Mouse (Mus musculus) hindbrain, embryonic 11.5 days (tissue): Measurements from ENCODE around the gene Gm20547. TPM values are rescaled to one million over a fixed set of nuclear protein-coding genes. Genes with fewer than 3 reads are reported as not detected.
"Not testable (repeated sequence)": the region's sequence is repeated elsewhere in the genome, so short reads cannot be mapped to it uniquely, and the experiment has no call there.

Experiments used
- ATAC-seq: fragments of 200-750 bp; cut with Nextera tagmentation; 2 replicates; pipeline ENCODE4 v1.8.0; 2017; ENCODE audit warnings: mild to moderate bottlenecking, moderate TSS enrichment, moderate library complexity; ENCODE audit not compliant: low FRiP score
- DNase-seq: peaks from one replicate; pipeline ENCODE4 v3.0.0-alpha.2; 2015; ENCODE audit warnings: low spot score
- H3K27ac ChIP-seq: fragments of 300-500 bp; sonication (generic); 2 replicates; pipeline ENCODE4 v1.5.1; 2014; ENCODE audit warnings: mild to moderate bottlenecking, low read depth, low read length
- H3K27me3 ChIP-seq: fragments of 300-500 bp; sonication (generic); 2 replicates; pipeline ENCODE4 v1.6.1; 2014; ENCODE audit warnings: mild to moderate bottlenecking, low read length, moderate library complexity, mixed read lengths; ENCODE audit not compliant: control insufficient read depth, insufficient read depth
- H3K36me3 ChIP-seq: fragments of 300-500 bp; sonication (generic); 2 replicates; pipeline ENCODE4 v1.6.1; 2014; ENCODE audit warnings: mild to moderate bottlenecking, low read length, moderate library complexity, mixed read lengths; ENCODE audit not compliant: control insufficient read depth, insufficient read depth
- H3K4me1 ChIP-seq: fragments of 300-500 bp; sonication (generic); replicated peaks from 2 replicates; pipeline ENCODE4 v1.6.1; 2014; ENCODE audit warnings: low read length, mixed read lengths; ENCODE audit not compliant: control insufficient read depth, insufficient read depth
- H3K4me2 ChIP-seq: fragments of 300-500 bp; sonication (generic); replicated peaks from 2 replicates; pipeline ENCODE4 v1.6.1; 2014; ENCODE audit warnings: mild to moderate bottlenecking, low read depth, low read length
- H3K4me3 ChIP-seq: fragments of 300-500 bp; sonication (generic); 2 replicates; pipeline ENCODE4 v1.5.1; 2014; ENCODE audit warnings: low read depth, low read length
- H3K9ac ChIP-seq: fragments of 300-500 bp; sonication (generic); 2 replicates; pipeline ENCODE4 v1.6.1; 2014; ENCODE audit warnings: low read depth, low read length
- H3K9me3 ChIP-seq: fragments of 300-500 bp; sonication (generic); 2 replicates; pipeline ENCODE4 v1.6.1; 2016; ENCODE audit warnings: low read length; ENCODE audit not compliant: control insufficient read depth
- WGBS: fragments of 180-500 bp; shearing (Covaris S2); extraction: QIAGEN DNeasy Blood & Tissue Kit; methylation state at CpG from one replicate; pipeline ENCODE4 v1.1.7; 2014; 5-methylcytosine and 5-hydroxymethylcytosine counted together
- polyA plus RNA-seq: library from polyadenylated mRNA; unstranded; fragments of >200 nt; fragmentation: Nextera tagmentation; extraction: Ambion mirVana; gene quantifications from 2 replicates; pipeline ENCODE4 v1.2.1, GENCODE M21; 2014

The Gm20547 gene
- polyA plus RNA-seq, 1 experiment from 2014 or later = not detected

DNA sequence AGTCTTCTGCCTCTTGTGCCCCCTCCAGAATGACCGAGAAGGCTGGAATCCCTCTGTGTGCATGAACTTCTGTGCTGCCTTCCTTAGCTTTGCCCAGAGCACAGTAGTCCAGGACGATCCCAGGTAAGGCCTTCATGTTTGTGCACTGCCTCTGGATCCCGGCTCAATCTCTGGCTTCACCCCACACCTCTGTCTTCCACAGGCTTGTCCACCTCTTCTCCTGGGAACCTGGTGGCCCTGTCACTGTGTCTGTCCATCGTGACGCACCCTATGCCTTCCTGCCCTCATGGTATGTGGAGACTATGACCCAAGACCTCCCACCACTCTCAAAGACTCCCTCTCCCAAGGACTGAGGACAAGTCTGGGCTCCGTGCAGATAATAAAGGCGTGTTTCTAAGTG is 43.1 kb downstream of the Gm20547 start:
- Histone ChIP-seq H3K9ac (no peak overlapping the region), H3K4me2 (no peak overlapping the region), H3K36me3 (peaks cover 12% of the 10 kb centered on the region; the same call in 1 of the 2 replicates), H3K27me3 (no peaks in the 10 kb centered on the region), H3K27ac (no peak overlapping the region), H3K4me3 (no peak overlapping the region), H3K9me3 (no peaks in the 10 kb centered on the region), H3K4me1 (peaks cover 14% of the 10 kb centered on the region)
- 92% methylated on average over 7 of the region's 7 CpGs for WGBS
- DNase-seq = no peak
- ATAC-seq = no peak

DNA sequence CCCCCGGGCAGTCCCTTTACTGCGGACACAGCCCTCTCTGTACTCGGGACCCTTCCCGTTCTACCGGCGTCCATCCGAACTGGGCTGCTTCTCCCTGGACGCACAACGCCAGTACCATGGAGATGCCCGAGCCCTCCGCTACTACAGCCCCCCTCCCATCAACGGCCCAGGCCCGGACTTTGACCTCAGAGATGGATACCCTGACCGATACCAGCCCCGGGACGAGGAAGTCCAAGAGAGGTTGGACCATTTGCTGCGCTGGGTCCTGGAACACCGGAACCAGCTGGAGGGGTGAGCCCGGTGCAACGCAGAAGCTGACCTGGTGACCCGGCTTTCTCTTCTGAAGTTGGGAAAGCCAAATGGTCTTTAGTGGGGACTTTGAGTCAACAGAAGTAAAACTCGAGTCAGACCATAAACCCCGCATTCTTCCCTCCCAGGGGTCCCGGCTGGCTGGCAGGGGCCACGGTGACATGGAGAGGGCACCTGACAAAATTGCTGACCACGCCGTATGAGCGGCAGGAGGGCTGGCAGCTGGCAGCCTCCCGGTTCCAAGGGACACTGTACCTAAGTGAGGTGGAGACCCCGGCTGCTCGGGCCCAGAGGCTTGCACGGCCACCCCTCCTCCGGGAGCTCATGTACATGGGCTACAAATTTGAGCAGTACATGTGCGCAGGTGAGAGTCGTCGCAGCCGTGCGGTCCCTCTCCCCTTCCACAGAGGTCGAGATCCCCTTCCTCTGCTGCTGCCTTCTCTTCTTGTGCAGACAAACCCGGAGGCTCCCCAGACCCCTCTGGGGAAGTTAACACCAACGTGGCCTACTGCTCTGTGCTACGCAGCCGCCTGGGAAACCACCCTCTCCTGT is 44.1 kb downstream of the Gm20547 start:
- no peaks in the 10 kb centered on the region for H3K9me3 ChIP-seq
- peaks cover 12% of the 10 kb centered on the region; the same call in 1 of the 2 replicates for H3K36me3 ChIP-seq
- peak overlapping the region; percentile 74 for H3K4me3 ChIP-seq
- peaks cover 14% of the 10 kb centered on the region for H3K4me1 ChIP-seq
- H3K27ac ChIP-seq = no peak overlapping the region
- peak overlapping the region; percentile 72 for H3K9ac ChIP-seq
- no peaks in the 10 kb centered on the region for H3K27me3 ChIP-seq
- H3K4me2 ChIP-seq = peak overlapping the region; percentile 81
- peak; percentile 25 for ATAC-seq
- WGBS = 42% methylated on average over 43 of the region's 43 CpGs
- DNase-seq = no peak

DNA sequence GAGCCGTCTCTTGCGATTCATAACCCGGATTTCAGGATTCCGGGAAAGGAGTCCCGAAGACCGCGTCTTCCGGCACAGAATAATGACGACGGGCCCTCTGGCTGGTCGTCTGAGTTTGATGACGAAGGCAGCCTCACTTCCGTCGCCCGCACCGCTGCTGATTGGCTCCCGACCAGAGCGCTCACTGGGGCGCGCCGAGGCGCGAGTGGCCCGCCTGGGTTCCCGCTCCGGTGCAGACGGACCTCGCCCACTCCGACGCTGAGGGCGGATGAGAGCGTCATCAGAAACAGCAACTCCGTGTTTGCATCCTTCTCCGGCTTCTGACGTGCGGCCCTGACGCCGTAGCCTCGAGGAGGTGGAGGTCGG is 45.0 kb downstream of the Gm20547 start, which contains the start of the genes Stk19 and Dxo:
TSS of gene Stk19 (minus strand) at position 90 of the 366 bp plus-strand sequence.
TSS of gene Dxo (plus strand) at position 164 of the 366 bp plus-strand sequence.
- H3K4me3 ChIP-seq = peak within 1 kb of the TSS; percentile 74
- H3K27me3 ChIP-seq = no peaks in the 10 kb centered on the region
- under 1% methylated on average over 40 of the region's 40 CpGs for WGBS
- H3K4me1 ChIP-seq = peaks cover 14% of the 10 kb centered on the region
- DNase-seq = peak; percentile 97
- H3K9me3 ChIP-seq = no peaks in the 10 kb centered on the region
- peak within 1 kb of the TSS; percentile 72 for H3K9ac ChIP-seq
- H3K27ac ChIP-seq = peak within 1 kb of the TSS; percentile 67
- H3K4me2 ChIP-seq = peak within 1 kb of the TSS; percentile 81
- H3K36me3 ChIP-seq = peaks cover 12% of the 10 kb centered on the region; the same call in 1 of the 2 replicates
- peak; percentile 94 for ATAC-seq

DNA sequence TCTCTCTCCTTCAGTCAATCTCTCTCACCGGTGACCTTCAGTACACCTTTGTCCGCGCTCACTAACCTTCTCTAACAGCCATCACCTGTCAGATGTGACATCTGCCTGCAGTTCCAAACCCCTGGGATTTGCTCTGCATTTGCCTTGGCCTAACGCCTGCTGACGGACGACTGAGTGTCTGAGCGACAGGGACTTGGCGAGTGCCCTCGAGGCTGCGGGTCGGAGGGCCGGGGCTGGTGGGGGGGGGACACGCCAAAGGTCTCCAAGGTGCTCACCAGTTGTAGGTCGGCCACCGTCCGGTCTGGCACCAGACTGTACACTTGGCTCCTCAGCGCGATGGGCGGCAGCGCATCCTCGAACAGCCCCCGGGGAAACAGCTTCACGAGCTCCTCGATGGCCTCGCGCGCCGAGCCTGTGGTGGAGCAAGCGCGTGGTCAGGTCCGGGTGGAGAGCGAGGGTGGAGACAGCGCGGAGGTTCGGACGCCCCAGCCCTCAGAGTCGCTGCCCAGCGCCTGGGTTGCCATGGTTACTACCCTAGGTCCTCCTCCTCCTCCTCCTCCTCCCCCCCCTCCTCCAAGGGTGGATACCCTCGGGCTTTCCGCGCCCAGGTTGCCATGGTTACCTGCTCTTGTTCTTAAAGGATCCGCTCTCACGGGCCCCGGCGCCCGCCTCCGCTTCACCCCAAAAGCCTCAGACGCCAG is 45.5 kb downstream of the Gm20547 start:
- Histone ChIP-seq H3K9me3 (no peaks in the 10 kb centered on the region), H3K4me1 (peaks cover 14% of the 10 kb centered on the region), H3K27me3 (no peaks in the 10 kb centered on the region), H3K36me3 (peaks cover 12% of the 10 kb centered on the region; the same call in 1 of the 2 replicates), H3K4me3 (peak overlapping the region; percentile 74), H3K9ac (peak overlapping the region; percentile 70), H3K4me2 (peak overlapping the region; percentile 81), H3K27ac (peak overlapping the region; percentile 67)
- no peak for DNase-seq
- peak; percentile 83 for ATAC-seq
- WGBS = 4% methylated on average over 44 of the region's 48 CpGs

DNA sequence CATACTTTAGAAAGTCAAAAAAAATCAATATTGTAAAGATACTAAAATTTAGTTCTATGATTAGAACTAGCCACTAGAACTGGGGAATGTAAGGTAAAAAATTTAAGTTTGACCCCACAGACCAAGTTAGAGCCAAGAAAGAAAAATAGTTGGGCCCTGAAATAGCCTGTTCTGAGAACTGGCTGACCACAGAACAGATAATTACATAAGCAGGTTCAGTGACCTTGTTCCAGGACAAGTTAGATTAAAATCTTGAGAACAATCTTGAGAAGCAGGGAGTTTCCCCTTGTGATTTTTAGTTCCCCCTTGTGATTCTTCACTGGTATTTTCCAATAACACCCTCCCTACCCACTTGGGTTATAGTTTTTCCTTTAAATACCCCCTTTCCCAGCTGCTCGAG is 51.1 kb downstream of the Gm20547 start:
- H3K9ac ChIP-seq, H3K36me3 ChIP-seq, H3K4me2 ChIP-seq, H3K27me3 ChIP-seq, H3K9me3 ChIP-seq, DNase-seq, H3K27ac ChIP-seq, H3K4me1 ChIP-seq, ATAC-seq, H3K4me3 ChIP-seq: not testable (repeated sequence)
- WGBS = 100% methylated on average over 1 of the region's 1 CpGs

DNA sequence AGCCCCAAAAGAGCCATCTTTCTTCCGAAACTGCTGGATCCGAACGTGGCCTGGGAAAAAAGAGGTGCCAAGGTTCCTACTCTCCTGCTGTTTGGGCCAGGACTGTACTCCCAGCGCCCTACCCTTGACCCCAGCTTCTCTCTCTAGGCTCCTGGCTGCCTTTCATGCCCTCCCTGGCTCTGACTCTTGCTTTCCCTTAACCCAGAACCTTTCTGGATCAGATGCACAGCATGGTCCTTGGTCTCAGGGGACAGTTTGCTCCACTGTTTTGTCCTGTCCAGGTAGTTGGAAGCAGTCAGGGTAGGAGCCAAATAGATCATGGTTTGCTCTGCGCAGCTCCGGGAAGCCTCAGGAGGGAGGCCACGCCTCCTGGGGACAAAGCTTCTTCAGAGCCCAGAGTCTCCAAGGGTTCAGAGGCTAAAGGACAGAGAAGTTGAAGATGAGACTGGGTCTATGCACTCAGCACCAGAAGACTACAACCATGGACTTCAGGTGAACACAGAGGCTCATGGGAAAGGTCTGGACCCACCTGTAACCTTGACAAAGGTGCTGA is 66.9 kb downstream of the Gm20547 start:
- ATAC-seq (no peak), DNase-seq (no peak)
- Histone ChIP-seq H3K4me1 (no peaks in the 10 kb centered on the region), H3K27me3 (no peaks in the 10 kb centered on the region), H3K4me2 (no peak overlapping the region), H3K36me3 (no peaks in the 10 kb centered on the region), H3K27ac (no peak overlapping the region), H3K4me3 (no peak overlapping the region), H3K9ac (no peak overlapping the region), H3K9me3 (no peaks in the 10 kb centered on the region)
- WGBS = 77% methylated on average over 7 of the region's 7 CpGs

DNA sequence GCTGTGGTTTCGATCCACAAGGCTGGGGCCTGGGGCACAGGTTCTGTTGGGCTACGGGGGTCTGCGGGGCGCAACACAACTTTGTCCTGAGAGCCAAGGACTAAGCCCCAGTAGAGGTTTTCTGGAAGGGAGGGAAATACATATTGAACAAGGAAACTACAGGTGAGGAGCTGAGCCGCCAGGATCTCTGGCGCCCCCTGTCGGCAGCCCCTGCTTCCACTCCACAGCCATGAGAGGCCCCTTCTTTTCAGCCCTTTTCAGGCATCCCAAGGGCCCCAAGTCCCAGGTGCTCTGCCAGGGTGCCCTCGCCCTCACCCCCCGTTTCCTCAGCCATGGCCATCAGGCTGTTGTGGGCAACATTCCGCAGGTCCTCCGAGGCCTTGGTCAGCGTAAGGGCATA is 68.1 kb downstream of the Gm20547 start:
- H3K27ac ChIP-seq, ATAC-seq, H3K36me3 ChIP-seq, H3K4me1 ChIP-seq, H3K27me3 ChIP-seq, H3K4me2 ChIP-seq, H3K9me3 ChIP-seq, H3K4me3 ChIP-seq, H3K9ac ChIP-seq: not testable (repeated sequence)
- DNase-seq = peak; percentile 42
- 62% methylated on average over 12 of the region's 12 CpGs for WGBS

DNA sequence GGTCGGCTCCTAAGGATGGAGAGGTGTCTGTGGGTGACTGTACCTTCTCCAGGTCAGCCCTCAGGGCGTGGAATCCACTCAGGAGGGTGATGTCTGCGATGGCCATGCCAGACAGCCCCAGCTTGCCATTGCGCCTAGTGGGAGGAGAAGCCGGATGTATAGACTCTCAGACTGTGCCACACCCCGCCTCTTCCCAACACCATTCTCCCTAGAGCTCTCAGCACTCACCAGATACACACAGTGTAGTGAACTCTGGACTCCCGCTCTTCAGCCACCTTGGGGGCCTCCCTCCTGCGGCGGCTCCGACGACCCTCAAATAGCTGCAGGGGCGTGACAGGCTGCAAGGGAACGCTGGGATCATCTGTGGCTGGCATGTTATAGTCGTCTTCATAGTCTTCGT is 70.6 kb downstream of the Gm20547 start:
- WGBS = 74% methylated on average over 15 of the region's 15 CpGs
- Histone ChIP-seq H3K36me3 (no peaks in the 10 kb centered on the region), H3K27ac (no peak overlapping the region), H3K9ac (no peak overlapping the region), H3K4me2 (no peak overlapping the region), H3K9me3 (no peaks in the 10 kb centered on the region), H3K4me1 (no peaks in the 10 kb centered on the region), H3K27me3 (no peaks in the 10 kb centered on the region), H3K4me3 (no peak overlapping the region)
- ATAC-seq = no peak
- no peak for DNase-seq
